Mouse (Mus musculus): ENCODE results near the gene Tmcc1. TPM values are rescaled to one million over a fixed set of nuclear protein-coding genes. Genes with fewer than 3 reads are reported as not detected.
"Not testable (repeated sequence)": the region's sequence is repeated elsewhere in the genome, so short reads cannot be mapped to it uniquely, and the experiment has no call there.

The Tmcc1 gene
- polyA plus RNA-seq (2012; ENCODE audit: insufficient read depth, insufficient read length, low replicate concordance, missing spikeins), result not detected in 2 replicates

DNA sequence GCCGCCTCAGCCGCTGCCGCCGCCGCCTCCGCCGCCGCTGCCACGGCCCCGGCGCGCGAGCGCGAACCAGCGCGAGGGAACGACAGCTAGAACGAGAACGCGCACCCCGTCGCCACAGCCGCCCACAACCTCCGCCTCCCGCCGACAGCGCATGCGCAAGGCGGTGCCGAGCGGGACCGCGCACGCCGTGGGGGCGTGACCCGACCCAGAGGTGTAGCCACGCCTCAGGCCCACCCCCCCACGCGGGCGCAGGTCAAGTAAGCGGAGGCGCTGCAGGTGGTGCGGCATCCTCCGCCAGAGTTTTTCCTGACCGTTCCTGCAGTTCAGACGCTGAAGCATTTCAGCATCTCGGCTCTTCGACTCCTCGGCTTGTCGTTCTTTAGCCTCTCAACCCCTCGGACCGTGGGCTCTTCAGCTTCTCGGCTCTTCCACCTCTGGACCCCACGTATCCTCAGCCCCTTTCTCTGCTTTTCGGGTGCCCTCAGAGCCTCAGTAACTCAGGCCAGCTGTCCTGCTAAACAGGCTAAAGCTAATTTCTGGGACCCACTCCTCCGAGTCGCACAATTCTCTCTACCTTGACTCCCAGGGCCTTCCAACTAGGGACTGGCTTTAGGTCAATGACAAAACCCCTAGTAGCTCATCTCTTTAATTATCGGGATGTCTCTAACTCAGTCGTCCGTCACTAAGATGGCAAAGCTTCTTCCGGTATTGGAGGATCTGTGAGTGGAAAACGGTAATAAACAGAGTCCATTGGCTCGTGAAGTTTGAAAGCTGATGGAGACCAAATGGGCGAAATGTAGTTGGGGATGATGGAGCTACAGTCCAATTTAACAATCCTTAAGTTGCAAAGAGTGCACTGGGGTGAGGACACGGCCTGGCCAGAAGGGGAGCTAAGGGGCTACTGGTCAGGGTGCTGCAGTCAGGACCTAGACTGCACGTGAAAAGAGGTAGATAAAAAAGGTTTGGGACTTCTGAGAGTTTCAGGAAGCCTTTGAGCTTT lies at the start of gene Tmcc1:
TSS of gene Tmcc1 (minus strand) at position 93 of the 1,000 bp plus-strand sequence.
- H3K27ac ChIP-seq (ENCODE audit: insufficient read depth, low read depth, low read length), result no peak within 1 kb of the TSS
- peak within 1 kb of the TSS; percentile 89 for H3K4me3 ChIP-seq (ENCODE audit: insufficient read depth, low read depth, low read length)
- 1% methylated on average over 67 of the region's 68 CpGs for WGBS
- TF ChIP-seq POLR2A (IDR thresholded peaks at IDR 0.05; ENCODE audit: insufficient read depth, low read depth, low read length) (peak; percentile 51; the same call in 1 of the 2 replicates), CTCF (IDR thresholded peaks at IDR 0.05; ENCODE audit: insufficient read depth, low read depth, low read length) (no peak)
- H3K4me1 ChIP-seq (ENCODE audit: control insufficient read depth, insufficient read depth, low read length), result no peaks in the 10 kb centered on the region

DNA sequence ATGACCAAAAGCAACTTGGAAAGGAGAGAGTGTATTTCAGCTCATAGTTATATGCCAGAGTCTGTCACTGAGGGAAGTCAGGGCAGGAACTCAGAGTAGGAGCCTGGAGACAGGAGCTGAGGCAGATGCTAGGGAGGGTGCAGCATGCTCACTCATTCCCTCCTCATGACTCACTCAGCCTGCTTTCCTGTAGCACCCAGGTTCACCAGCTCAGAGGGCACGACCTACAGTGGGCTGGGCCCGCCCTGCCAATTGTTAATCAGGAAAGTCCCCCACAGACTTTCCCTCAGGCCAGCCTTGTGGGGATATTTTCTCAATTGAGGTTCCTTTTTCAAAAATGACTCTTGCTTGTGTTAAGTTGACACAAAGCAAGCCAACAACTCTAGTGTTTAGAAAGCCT lies 47.1 kb upstream of the Tmcc1 start:
- 70% methylated on average over 2 of the region's 2 CpGs for whole genome bisulfite sequencing
- Histone ChIP-seq H3K27ac (ENCODE audit: insufficient read depth, low read depth, low read length) (no peak overlapping the region), H3K4me1 (ENCODE audit: control insufficient read depth, insufficient read depth, low read length) (no peaks in the 10 kb centered on the region), H3K4me3 (ENCODE audit: insufficient read depth, low read depth, low read length) (no peak overlapping the region)
- TF ChIP-seq CTCF (IDR thresholded peaks at IDR 0.05; ENCODE audit: insufficient read depth, low read depth, low read length) (no peak), POLR2A (IDR thresholded peaks at IDR 0.05; ENCODE audit: insufficient read depth, low read depth, low read length) (no peak)

DNA sequence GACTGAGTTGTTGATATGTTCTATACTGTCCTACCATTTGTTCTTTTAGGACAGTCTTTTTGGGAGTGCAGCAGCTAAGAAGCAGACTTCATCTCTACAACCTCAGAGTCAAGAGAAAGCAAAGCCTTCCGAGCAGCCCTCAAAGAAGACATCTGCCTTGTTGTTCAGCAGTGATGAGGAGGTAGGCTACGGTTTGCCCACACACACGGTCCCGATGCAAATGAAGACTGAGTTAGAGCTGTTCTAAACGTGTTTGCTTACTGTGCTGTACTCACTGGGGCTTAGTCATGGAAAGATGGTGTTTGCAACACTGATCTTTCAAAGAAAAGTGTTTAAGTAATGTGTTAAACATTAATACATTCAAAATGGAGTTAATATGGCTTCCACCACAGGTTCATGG lies 44.8 kb upstream of the Tmcc1 start:
- TF ChIP-seq CTCF (IDR thresholded peaks at IDR 0.05; ENCODE audit: insufficient read depth, low read depth, low read length), result no peak
- TF ChIP-seq POLR2A (IDR thresholded peaks at IDR 0.05; ENCODE audit: insufficient read depth, low read depth, low read length), result no peak
- WGBS, result 87% methylated on average over 5 of the region's 5 CpGs
- no peak overlapping the region for H3K27ac ChIP-seq (ENCODE audit: insufficient read depth, low read depth, low read length)
- no peaks in the 10 kb centered on the region for H3K4me1 ChIP-seq (ENCODE audit: control insufficient read depth, insufficient read depth, low read length)
- no peak overlapping the region for H3K4me3 ChIP-seq (ENCODE audit: insufficient read depth, low read depth, low read length)

DNA sequence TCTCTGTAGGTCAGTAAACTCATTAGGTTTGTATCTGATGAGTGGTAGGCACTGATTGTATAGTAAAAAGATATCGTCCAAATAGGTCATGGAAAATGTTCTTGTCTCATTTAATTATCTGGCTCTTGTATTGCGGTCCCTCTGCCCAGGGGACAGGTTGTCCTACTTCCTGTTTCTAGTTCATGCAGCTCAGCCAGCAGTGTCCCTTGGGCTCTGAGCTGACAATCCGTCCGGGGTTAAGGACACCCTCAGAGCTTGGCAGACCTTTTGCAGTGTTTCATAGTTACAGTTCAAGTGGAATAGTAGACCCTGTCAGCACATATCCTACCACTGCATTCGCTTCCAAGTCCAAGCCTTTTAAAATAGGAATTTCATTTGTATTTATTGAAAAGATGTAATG lies 42.0 kb upstream of the Tmcc1 start:
- Histone ChIP-seq H3K27ac (ENCODE audit: insufficient read depth, low read depth, low read length) (no peak overlapping the region), H3K4me1 (ENCODE audit: control insufficient read depth, insufficient read depth, low read length) (no peaks in the 10 kb centered on the region), H3K4me3 (ENCODE audit: insufficient read depth, low read depth, low read length) (no peak overlapping the region)
- TF ChIP-seq POLR2A (IDR thresholded peaks at IDR 0.05; ENCODE audit: insufficient read depth, low read depth, low read length) (no peak), CTCF (IDR thresholded peaks at IDR 0.05; ENCODE audit: insufficient read depth, low read depth, low read length) (no peak)
- WGBS, result 87% methylated on average over 5 of the region's 5 CpGs

DNA sequence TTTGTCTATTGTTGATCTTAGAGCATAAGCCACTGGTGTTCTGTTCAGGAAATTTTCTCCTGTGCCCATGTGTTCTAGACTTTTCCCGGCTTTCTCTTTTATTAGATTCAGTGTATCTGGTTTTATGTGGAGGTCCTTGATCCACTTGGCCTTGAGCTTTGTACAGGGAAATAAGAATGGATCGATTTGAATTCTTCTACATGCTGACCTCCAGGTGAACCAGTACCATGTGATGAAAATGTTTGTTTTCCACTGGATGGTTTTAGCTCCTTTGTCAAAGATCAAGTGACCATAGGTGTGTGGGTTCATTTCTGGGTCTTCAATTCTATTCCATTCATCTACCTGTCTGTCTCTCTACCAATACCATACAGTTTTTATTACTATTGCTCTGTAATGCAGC lies 41.5 kb upstream of the Tmcc1 start:
- WGBS, result 94% methylated on average over 2 of the region's 2 CpGs
- H3K27ac ChIP-seq (ENCODE audit: insufficient read depth, low read depth, low read length); H3K4me3 ChIP-seq (ENCODE audit: insufficient read depth, low read depth, low read length); H3K4me1 ChIP-seq (ENCODE audit: control insufficient read depth, insufficient read depth, low read length): not testable (repeated sequence)

DNA sequence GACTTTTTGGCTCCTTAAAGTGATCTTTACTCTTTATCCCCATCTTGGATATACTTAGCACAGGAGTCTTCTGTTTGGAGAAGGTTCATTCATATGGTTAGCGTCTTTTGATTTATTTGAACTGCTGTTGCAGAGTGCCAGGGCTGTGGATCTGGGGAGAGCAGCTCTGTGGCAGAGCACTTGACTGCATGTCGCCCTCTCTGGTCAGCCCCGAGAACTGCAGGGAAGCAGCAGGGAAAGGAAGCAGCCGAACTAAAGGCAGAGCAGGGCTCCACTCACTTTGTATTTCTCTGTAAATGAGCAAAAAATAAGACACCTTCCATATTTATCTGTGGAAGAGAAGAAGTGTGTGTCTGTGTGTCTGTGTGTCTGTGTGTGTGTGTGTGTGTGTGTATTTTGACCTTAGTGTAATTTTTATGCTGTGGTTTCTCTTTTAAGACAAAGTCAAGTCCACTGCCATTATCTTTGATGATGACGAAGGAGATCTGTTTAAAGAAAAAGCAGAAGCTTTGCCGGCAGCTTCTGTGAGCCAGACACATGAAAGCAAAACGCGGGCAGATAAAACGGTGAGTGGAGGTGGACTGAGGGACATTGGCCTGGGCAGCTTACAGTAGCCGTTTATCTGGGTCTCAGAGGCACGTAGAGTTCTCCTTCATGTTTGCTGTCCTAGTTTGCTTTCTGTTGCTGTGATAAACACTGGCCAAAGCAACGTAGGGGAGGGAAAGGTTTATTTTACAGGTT lies 35.7 kb upstream of the Tmcc1 start:
- WGBS, result 62% methylated on average over 12 of the region's 12 CpGs
- H3K27ac ChIP-seq (ENCODE audit: insufficient read depth, low read depth, low read length), result no peak overlapping the region
- no peak overlapping the region for H3K4me3 ChIP-seq (ENCODE audit: insufficient read depth, low read depth, low read length)
- no peaks in the 10 kb centered on the region; the same call in 1 of the 2 replicates for H3K4me1 ChIP-seq (ENCODE audit: control insufficient read depth, insufficient read depth, low read length)
- TF ChIP-seq POLR2A (IDR thresholded peaks at IDR 0.05; ENCODE audit: insufficient read depth, low read depth, low read length) (no peak), CTCF (IDR thresholded peaks at IDR 0.05; ENCODE audit: insufficient read depth, low read depth, low read length) (peak; percentile 88)

DNA sequence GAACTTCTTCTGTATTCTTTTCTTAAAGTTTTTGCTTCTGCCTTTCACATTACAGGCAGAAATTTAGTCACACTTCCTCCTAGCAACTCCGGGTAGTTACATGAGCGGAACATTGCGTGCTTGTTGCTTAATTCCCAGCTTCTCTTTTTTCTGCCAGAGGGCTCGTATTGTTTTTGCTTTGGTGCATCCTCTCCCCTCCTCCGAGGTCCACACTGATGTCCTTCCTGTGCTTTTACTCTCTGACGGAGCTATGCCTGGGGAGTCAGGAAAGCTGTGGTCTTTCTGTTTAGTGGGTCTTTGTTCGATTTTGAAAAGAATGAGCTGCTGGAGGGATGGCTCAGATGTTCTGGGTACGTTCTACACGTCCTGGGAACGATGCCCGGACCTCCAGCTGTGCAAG lies 34.5 kb upstream of the Tmcc1 start:
- Histone ChIP-seq H3K4me1 (ENCODE audit: control insufficient read depth, insufficient read depth, low read length) (no peaks in the 10 kb centered on the region; the same call in 1 of the 2 replicates), H3K27ac (ENCODE audit: insufficient read depth, low read depth, low read length) (no peak overlapping the region), H3K4me3 (ENCODE audit: insufficient read depth, low read depth, low read length) (no peak overlapping the region)
- 56% methylated on average over 11 of the region's 11 CpGs for WGBS
- no peak for TF ChIP-seq CTCF (IDR thresholded peaks at IDR 0.05; ENCODE audit: insufficient read depth, low read depth, low read length)
- TF ChIP-seq POLR2A (IDR thresholded peaks at IDR 0.05; ENCODE audit: insufficient read depth, low read depth, low read length), result no peak

DNA sequence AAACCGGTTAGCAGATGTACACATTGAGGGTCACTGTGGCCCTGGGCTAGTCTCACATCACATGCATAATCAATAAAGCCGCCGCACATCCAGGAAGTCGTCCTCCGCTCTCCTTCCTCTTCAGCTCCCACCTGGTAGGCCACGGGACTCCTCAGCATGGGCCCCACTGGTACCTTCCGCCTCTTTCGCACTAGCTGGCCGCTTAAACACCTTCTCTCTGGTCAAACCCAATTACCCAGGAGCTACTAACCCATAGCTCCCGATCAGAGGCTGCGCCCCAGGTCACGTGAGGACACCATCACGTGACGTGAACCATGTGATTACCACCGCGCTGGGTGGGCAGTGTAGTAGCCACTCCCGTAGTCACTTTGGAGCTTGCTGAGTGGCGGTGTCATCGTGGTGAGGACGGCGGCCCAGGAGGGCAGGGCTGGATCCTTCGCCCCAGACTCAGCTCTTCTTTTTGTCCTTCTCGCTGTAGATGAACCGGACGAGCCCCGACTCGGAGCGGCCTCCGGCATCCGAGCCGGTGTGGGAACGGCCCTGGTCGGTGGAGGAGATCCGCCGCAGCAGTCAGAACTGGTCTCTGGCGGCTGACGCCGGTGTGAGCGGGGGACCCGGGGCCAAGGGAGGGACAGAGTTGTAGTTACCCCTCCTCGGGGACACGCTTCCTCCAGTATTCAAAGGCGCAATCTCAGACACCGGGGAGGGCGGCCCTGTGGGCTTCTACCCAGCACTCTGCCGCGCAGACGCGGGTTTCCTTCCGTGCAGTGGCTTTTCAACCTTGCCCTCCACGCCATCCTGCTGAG lies 14.6 kb upstream of the Tmcc1 start, which contains the start of gene Washc2:
TSS of gene Washc2 (plus strand) at position 310 of the 806 bp plus-strand sequence.
- peak within 1 kb of the TSS; percentile 90 for H3K4me3 ChIP-seq (ENCODE audit: insufficient read depth, low read depth, low read length)
- TF ChIP-seq POLR2A (IDR thresholded peaks at IDR 0.05; ENCODE audit: insufficient read depth, low read depth, low read length), result peak; percentile 66; the same call in 1 of the 2 replicates
- no peak for TF ChIP-seq CTCF (IDR thresholded peaks at IDR 0.05; ENCODE audit: insufficient read depth, low read depth, low read length)
- peak within 1 kb of the TSS; percentile 85 for H3K27ac ChIP-seq (ENCODE audit: insufficient read depth, low read depth, low read length)
- WGBS, result under 1% methylated on average over 51 of the region's 51 CpGs
- no peaks in the 10 kb centered on the region for H3K4me1 ChIP-seq (ENCODE audit: control insufficient read depth, insufficient read depth, low read length)
